Mouse (Mus musculus) neural tube, embryonic 14.5 days (tissue): ENCODE measurements at regions not wholly inside any gene's neighbourhood (a gene's known extent, or its start where the extent isn't known, plus 50 kb on each side); places are given as distances from the start of the nearest gene placed in this dataset.

Experiments
- ATAC-seq: fragments of 200-750 bp; cut with Nextera tagmentation; 2 replicates; pipeline ENCODE4 v1.8.0; 2017; ENCODE audit warnings: low read depth, mild to moderate bottlenecking, moderate TSS enrichment, moderate library complexity
- H3K27ac ChIP-seq: fragments of 300-500 bp; sonication (generic); 2 replicates; pipeline ENCODE4 v1.5.1; 2014; ENCODE audit warnings: low read depth, mild to moderate bottlenecking, control low read depth, low read length, moderate library complexity, mixed read lengths
- H3K27me3 ChIP-seq: fragments of 300-500 bp; sonication (generic); 2 replicates; pipeline ENCODE4 v1.6.1; 2014; ENCODE audit warnings: low read length; ENCODE audit not compliant: control insufficient read depth, insufficient read depth
- H3K36me3 ChIP-seq: fragments of 300-500 bp; sonication (generic); 2 replicates; pipeline ENCODE4 v1.6.1; 2014; ENCODE audit warnings: low read length, mixed read lengths; ENCODE audit not compliant: control insufficient read depth, insufficient read depth
- H3K4me1 ChIP-seq: fragments of 300-500 bp; sonication (generic); 2 replicates; pipeline ENCODE4 v1.6.1; 2014; ENCODE audit warnings: low read length; ENCODE audit not compliant: control insufficient read depth, insufficient read depth
- H3K4me2 ChIP-seq: fragments of 300-500 bp; sonication (generic); 2 replicates; pipeline ENCODE4 v1.6.1; 2014; ENCODE audit warnings: mild to moderate bottlenecking, low read depth, low read length, control low read depth
- H3K4me3 ChIP-seq: fragments of 300-500 bp; sonication (generic); 2 replicates; pipeline ENCODE4 v1.5.1; 2014; ENCODE audit warnings: low read depth, low read length, control low read depth, mixed read lengths
- H3K9ac ChIP-seq: fragments of 300-500 bp; sonication (generic); replicated peaks from 2 replicates; pipeline ENCODE4 v1.6.1; 2014; ENCODE audit warnings: low read depth, mild to moderate bottlenecking, control low read depth, low read length, mixed read lengths
- H3K9me3 ChIP-seq: fragments of 300-500 bp; sonication (generic); 2 replicates; pipeline ENCODE4 v1.6.1; 2016; ENCODE audit warnings: low read length; ENCODE audit not compliant: control insufficient read depth
- WGBS: fragments of 180-500 bp; shearing (Covaris S2); extraction: QIAGEN DNeasy Blood & Tissue Kit; methylation state at CpG from one replicate; pipeline ENCODE4 v1.1.7; 2014; 5-methylcytosine and 5-hydroxymethylcytosine counted together

DNA sequence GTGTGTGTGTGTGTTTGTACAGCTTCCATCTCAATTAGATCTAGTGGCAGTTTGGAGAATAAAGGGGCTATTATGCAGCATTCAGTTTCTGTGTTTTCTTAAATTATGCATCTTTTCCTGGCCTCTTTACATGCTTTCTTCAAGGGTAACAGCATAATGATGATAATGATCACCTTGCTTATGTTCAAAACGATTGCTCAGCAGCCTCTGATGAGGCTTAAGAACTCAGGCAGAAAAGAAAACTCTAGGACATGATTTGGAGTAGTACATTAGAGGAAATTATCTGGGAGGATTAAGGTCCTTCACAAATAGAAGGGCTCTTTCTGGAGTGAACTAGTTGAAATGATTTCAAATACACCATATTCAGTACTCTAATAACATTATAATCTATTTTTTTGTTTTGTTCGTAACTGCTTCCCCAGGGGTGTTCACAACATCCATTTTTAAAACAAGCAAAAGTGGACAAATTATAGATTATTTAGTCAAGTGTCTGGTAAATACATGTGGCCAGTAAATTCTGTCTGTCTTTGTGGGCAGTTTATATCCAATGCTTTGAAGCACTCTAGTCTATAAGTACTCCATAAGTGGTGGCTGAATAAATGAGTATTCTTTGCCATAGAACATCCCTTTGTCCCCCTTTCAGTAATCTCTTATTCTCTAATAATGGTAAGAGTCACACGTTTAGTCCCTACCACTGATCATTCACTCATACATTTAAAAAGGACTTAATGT, 526.9 kb upstream of the Kif18a start:
- no peak for ATAC-seq

DNA sequence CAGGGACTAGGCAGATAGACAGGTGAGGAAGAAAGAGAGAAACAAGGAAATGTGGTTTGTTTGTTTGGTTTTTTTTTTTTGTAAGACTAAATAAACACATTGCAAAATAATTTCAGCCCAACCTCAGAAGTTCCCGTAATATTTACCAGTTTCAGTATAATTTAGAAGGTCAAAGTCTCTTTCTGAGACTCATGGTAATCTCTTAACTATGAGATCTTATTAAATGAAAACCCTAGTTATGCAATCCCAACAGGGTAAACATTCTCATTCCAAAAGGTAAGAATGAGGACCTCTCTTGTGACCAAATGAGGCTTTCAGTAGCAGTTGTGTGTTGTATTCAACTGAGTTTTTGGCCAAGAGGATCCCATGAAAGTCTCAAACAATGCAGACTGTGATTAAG, 524.7 kb upstream of the Kif18a start:
- no peak for ATAC-seq
- H3K9me3 ChIP-seq, result no peaks in the 10 kb centered on the region
- H3K27me3 ChIP-seq, result no peaks in the 10 kb centered on the region
- H3K4me1 ChIP-seq, result no peaks in the 10 kb centered on the region
- H3K4me2 ChIP-seq, result no peak overlapping the region
- H3K27ac ChIP-seq, result no peak overlapping the region
- WGBS, result 89% methylated on average over 1 of the region's 1 CpGs
- H3K9ac ChIP-seq, result no peak overlapping the region
- no peaks in the 10 kb centered on the region for H3K36me3 ChIP-seq
- no peak overlapping the region for H3K4me3 ChIP-seq

More for the DNA sequence above, 526.9 kb upstream of the Kif18a start:
- no peak overlapping the region for H3K9ac ChIP-seq
- no peak overlapping the region for H3K4me2 ChIP-seq
- no peak overlapping the region for H3K27ac ChIP-seq
- 64% methylated on average over 3 of the region's 3 CpGs for WGBS
- H3K4me3 ChIP-seq, result no peak overlapping the region
- H3K27me3 ChIP-seq, result no peaks in the 10 kb centered on the region
- H3K9me3 ChIP-seq, result no peaks in the 10 kb centered on the region
- H3K4me1 ChIP-seq, result no peaks in the 10 kb centered on the region
- no peaks in the 10 kb centered on the region for H3K36me3 ChIP-seq

DNA sequence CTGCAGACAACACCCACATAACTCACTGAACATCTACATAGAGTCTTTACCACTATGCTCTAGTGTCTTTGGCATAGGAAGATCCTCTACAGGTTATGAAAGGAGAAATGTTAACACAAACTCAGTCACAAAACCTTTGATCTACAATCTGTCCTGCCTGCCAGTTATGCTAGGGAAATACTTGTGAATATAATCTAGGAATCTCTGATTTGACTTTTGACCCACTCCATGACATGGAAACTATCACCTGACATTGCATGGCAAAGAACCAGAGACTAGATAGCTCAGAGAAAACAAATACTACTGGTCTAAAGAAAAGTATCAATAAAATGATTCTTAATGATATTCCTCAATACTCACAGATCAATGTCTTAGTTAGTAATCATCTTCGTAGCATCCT, 524.3 kb upstream of the Kif18a start:
- H3K9me3 ChIP-seq, result no peaks in the 10 kb centered on the region
- no peak overlapping the region for H3K9ac ChIP-seq
- WGBS, result 98% methylated on average over 1 of the region's 1 CpGs
- H3K36me3 ChIP-seq, result no peaks in the 10 kb centered on the region
- no peaks in the 10 kb centered on the region for H3K27me3 ChIP-seq
- no peak overlapping the region for H3K4me2 ChIP-seq
- no peak overlapping the region for H3K27ac ChIP-seq
- no peak overlapping the region for H3K4me3 ChIP-seq
- ATAC-seq, result no peak
- no peaks in the 10 kb centered on the region for H3K4me1 ChIP-seq

DNA sequence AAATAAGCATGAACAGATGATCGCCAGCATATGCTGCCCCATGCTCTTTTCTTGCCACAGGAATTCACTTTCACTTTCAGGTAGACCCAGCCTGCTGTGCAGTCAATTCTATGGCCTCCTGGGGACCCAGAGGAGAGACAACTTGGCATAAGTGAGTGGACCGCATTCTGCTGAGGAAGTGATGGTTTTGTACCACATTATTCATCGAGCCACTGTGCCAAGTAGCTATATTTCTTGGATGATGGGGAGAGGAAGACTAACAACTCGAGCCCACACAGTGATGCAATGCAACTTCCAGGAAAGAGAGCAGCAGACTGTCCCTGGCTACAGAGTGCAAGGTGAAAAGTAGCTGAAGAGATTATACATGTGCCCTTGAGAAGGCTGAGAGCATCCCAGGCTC, 515.8 kb upstream of the Kif18a start:
- 83% methylated on average over 4 of the region's 4 CpGs for WGBS
- no peak for ATAC-seq
- no peaks in the 10 kb centered on the region for H3K4me1 ChIP-seq
- H3K27me3 ChIP-seq, result no peaks in the 10 kb centered on the region
- H3K4me2 ChIP-seq, result no peak overlapping the region
- H3K36me3 ChIP-seq, result no peaks in the 10 kb centered on the region
- H3K9ac ChIP-seq, result no peak overlapping the region
- no peak overlapping the region for H3K27ac ChIP-seq
- no peak overlapping the region for H3K4me3 ChIP-seq
- H3K9me3 ChIP-seq, result no peaks in the 10 kb centered on the region

DNA sequence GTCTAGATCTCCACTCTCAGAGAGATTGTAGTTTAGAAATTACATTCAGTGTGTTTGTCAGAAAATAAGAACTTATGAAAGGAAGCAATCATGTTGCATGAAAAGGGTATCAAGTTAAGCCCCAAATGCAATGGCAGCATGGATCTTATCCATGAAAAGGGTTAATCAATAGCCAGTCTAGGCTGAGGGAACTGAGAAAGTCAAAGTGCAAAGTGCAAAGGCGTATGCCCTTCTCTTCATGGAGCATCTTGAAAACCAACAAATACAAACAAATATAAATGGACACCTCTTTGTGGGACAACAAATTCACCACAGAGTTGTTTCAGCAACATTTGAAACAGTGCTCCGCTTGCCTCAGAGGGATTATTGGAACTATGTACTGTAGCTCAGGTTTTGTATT, 514.1 kb upstream of the Kif18a start:
- no peak for ATAC-seq
- Histone ChIP-seq H3K9ac (no peak overlapping the region), H3K27ac (no peak overlapping the region), H3K36me3 (no peaks in the 10 kb centered on the region), H3K27me3 (no peaks in the 10 kb centered on the region), H3K9me3 (no peaks in the 10 kb centered on the region), H3K4me2 (no peak overlapping the region), H3K4me3 (no peak overlapping the region), H3K4me1 (no peaks in the 10 kb centered on the region)
- 93% methylated on average over 2 of the region's 2 CpGs for WGBS

DNA sequence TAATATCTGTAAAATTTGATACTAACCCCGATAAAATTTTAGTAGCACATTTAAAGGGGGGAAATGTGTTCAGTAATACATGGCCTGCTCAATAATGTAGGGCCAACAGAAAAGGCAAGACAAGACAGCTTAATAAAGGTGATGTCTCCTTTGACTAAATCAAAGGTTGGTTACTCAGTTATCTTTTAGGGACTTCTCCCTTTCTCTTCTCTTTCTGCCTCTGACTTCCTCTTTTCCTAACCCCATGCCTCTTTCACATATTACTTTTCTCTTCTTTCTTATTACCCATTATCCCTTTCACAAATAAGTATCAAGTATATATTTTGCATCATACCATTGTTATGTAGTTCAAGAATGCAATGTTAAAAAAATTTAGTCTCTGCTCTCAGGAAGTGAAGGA, 510.2 kb upstream of the Kif18a start:
- no peaks in the 10 kb centered on the region for H3K9me3 ChIP-seq
- WGBS, result 93% methylated on average over 1 of the region's 1 CpGs
- no peak for ATAC-seq

DNA sequence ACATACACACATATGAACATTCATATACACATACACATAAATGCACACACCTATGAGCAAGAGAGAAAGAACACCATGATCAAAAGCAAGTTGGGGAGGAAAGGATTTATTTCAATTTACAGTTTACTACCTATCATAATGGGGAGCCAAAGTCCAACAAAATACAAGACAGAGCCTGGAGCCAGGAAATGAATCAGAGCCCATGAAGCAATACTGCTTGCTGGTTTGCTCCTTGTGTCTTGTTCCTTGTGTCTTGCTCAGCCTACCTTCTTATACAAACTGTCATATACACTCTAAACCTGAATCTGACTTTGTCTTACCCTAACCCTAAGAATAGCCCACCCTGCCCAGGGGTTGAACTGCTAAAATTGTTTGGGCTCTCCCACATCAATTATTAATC, 497.1 kb upstream of the Kif18a start:
- Histone ChIP-seq H3K9me3 (no peaks in the 10 kb centered on the region), H3K4me2 (no peak overlapping the region), H3K9ac (no peak overlapping the region), H3K36me3 (no peaks in the 10 kb centered on the region), H3K27me3 (no peaks in the 10 kb centered on the region), H3K4me3 (no peak overlapping the region), H3K27ac (no peak overlapping the region), H3K4me1 (no peaks in the 10 kb centered on the region)
- no peak for ATAC-seq

More for the DNA sequence above, 510.2 kb upstream of the Kif18a start:
- Histone ChIP-seq H3K9ac (no peak overlapping the region), H3K27me3 (no peaks in the 10 kb centered on the region), H3K4me1 (no peaks in the 10 kb centered on the region), H3K4me3 (no peak overlapping the region), H3K36me3 (no peaks in the 10 kb centered on the region), H3K4me2 (no peak overlapping the region), H3K27ac (no peak overlapping the region)

DNA sequence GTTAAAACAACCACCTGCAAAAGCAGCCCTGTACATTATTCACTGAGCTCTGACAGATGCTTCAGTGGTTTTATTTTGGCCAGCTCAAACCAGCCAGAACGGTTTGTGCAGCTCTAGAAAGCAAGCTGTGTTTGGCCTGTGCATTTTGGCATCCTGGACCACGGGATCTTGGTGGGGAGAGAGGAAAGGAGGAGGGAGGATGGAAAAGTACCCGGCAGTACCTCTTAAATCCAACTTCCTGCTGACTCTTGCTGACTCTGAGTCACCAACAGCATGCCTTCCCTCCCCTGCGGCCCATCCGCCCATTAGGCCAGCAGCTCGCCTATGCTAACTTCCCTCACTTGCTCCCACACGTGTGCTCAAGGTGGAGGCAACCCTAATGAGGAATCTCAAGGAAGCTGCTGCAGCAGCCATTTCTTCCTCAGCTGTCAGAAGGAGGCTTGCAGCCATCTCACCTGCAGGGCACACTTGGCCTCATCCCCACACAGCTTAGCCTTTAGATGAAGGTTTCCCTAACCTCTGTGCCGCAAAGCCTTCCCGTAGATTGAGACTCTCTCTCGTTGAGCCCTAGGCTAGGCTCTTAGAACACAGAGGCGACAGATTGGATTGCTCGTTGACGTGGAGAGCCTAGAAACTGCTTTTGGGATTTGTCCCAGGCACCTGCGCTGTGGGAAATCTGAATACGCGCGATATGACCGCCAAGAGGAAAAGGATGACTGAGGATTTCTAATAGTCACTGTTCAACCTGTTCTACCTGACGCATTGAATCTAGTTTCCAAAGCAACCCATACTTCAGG, 495.2 kb upstream of the Kif18a start:
- Histone ChIP-seq H3K9ac (no peak overlapping the region), H3K27me3 (no peaks in the 10 kb centered on the region)
- WGBS, result 89% methylated on average over 19 of the region's 19 CpGs

DNA sequence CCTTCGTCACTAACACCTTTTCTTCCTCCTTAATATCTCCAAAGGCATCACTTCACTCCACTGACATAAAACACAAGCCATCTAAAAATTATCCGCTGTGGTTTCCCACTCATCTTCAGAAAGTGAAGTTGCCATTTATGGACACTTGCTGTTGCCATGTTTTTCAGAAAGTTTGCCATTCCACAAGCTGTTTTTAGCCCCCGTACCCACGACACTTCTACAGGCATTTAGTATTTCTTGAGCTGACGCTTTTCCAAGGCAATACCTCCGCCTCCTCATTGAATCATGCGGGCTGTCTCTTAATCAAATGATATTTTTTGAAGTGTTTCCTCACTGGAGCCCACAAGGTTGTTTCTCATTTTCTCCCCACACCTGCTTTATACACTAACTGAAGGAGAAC, 491.4 kb upstream of the Kif18a start:
- Histone ChIP-seq H3K36me3 (no peaks in the 10 kb centered on the region), H3K9ac (no peak overlapping the region), H3K27me3 (no peaks in the 10 kb centered on the region), H3K4me3 (no peak overlapping the region), H3K4me1 (no peaks in the 10 kb centered on the region), H3K4me2 (no peak overlapping the region), H3K27ac (no peak overlapping the region), H3K9me3 (no peaks in the 10 kb centered on the region)
- 93% methylated on average over 7 of the region's 7 CpGs for WGBS
- no peak for ATAC-seq

More for the DNA sequence above, 495.2 kb upstream of the Kif18a start:
- Histone ChIP-seq H3K27ac (no peak overlapping the region), H3K36me3 (no peaks in the 10 kb centered on the region), H3K4me1 (no peaks in the 10 kb centered on the region), H3K9me3 (no peaks in the 10 kb centered on the region), H3K4me3 (no peak overlapping the region), H3K4me2 (no peak overlapping the region)
- ATAC-seq, result no peak
